In the genomic region with DNA sequence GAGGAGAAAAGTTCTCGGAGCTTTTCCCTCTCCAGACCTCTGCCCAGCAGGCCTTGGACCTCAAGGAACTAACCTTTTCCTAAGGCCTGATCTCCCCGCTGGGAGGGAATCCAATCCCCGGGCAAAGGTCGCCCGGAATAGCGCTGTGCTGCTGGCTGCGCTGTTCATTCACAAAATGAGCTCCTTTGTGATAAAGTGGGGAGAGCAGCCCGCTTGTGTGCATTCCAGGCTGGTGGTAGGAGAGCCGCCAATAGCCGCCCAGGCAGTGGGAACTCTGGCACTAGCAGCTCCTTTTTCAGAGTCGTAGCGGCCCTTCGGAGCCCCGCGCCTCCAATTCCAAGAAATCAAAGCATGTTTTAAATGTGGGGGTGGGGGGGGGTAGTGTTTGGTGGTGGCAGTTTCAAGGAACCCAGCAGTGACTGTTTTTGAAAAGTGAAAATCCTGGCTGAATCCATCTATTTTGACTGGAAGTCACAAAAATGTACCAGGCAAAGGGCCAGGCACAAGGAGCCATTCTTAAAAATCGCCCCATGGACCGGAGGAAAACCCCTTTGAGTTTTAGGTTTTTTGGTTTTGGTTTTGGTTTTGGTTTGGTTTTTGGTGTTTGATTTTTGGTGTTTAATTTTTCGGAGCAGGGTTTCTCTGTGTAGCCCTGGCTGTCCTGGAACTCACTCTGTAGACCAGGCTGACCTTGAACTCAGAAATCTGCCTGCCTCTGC, we compare ENCODE assay signal across 8 mouse cellular contexts.
DNase-seq lines count a peak whose midpoint lies in the region.

No protein-coding gene starts in this region.

- DNase-seq in adrenal gland, adult 8-10 months = peak; percentile 55
- DNase-seq in embryo, embryonic 11 days = peak; percentile 94
- peak; percentile 30 for DNase-seq in gastrocnemius, postnatal 25 days
- DNase-seq in induced T-regulatory cell, adult 2 months (ENCODE audit: low read depth) = peak; percentile 61
- peak; percentile 13 to 33 for DNase-seq in left cerebral cortex, adult 18-20 months (ENCODE audit: low spot score in 2 of 2)
- peak; percentile 60 for DNase-seq in lung, postnatal 14 days
- DNase-seq in retina, postnatal 1 day = peak; percentile 75
- no peak for DNase-seq in MN1 (ENCODE audit: low spot score)
